Mouse (Mus musculus) embryonic facial prominence, embryonic 14.5 days (tissue): Measurements from ENCODE around the gene Fam208b. TPM values are rescaled to one million over a fixed set of nuclear protein-coding genes. Genes with fewer than 3 reads are reported as not detected.

ENCODE experiments used
- ATAC-seq: fragments of 200-750 bp; cut with Nextera tagmentation; 2 replicates; pipeline ENCODE4 v1.8.0; 2017; ENCODE audit warnings: low read depth, moderate number of reproducible peaks, moderate TSS enrichment
- DNase-seq: peaks from one replicate; pipeline ENCODE4 v3.0.0-alpha.2; 2015; ENCODE audit warnings: low spot score
- H3K27ac ChIP-seq: fragments of 300-500 bp; sonication (generic); replicated peaks from 2 replicates; pipeline ENCODE4 v1.5.1; 2014; ENCODE audit warnings: low read depth, mild to moderate bottlenecking, low read length, moderate library complexity
- H3K27me3 ChIP-seq: fragments of 300-500 bp; sonication (generic); replicated peaks from 2 replicates; pipeline ENCODE4 v1.6.1; 2014; ENCODE audit warnings: low read length; ENCODE audit not compliant: control insufficient read depth, insufficient read depth
- H3K36me3 ChIP-seq: fragments of 300-500 bp; sonication (generic); 2 replicates; pipeline ENCODE4 v1.6.1; 2014; ENCODE audit warnings: low read length, mixed read lengths; ENCODE audit not compliant: control insufficient read depth, insufficient read depth
- H3K4me1 ChIP-seq: fragments of 300-500 bp; sonication (generic); 2 replicates; pipeline ENCODE4 v1.6.1; 2014; ENCODE audit warnings: antibody characterized with exemption, low read length; ENCODE audit not compliant: control insufficient read depth, insufficient read depth
- H3K4me2 ChIP-seq: fragments of 300-500 bp; sonication (generic); 2 replicates; pipeline ENCODE4 v1.6.1; 2014; ENCODE audit warnings: low read depth, mild to moderate bottlenecking, low read length, moderate library complexity, mixed read lengths
- H3K4me3 ChIP-seq: fragments of 300-500 bp; sonication (generic); 2 replicates; pipeline ENCODE4 v1.5.1; 2014; ENCODE audit warnings: low read depth, mild to moderate bottlenecking, low read length
- H3K9ac ChIP-seq: fragments of 300-500 bp; sonication (generic); 2 replicates; pipeline ENCODE4 v1.6.1; 2014; ENCODE audit warnings: low read depth, mild to moderate bottlenecking, low read length, moderate library complexity, mixed read lengths
- H3K9me3 ChIP-seq: fragments of 300-500 bp; sonication (generic); 2 replicates; pipeline ENCODE4 v1.6.1; 2016; ENCODE audit warnings: low read length; ENCODE audit not compliant: control insufficient read depth
- WGBS: fragments of 180-500 bp; shearing (Covaris S2); extraction: QIAGEN DNeasy Blood & Tissue Kit; methylation state at CpG from one replicate; pipeline ENCODE4 v1.1.7; 2014; 5-methylcytosine and 5-hydroxymethylcytosine counted together
- polyA plus RNA-seq: library from polyadenylated mRNA; unstranded; fragments of >200 nt; fragmentation: Nextera tagmentation; extraction: Ambion mirVana; gene quantifications from 2 replicates; pipeline ENCODE4 v1.2.1, GENCODE M21; 2014

Fam208b gene
- polyA plus RNA-seq, 1 experiment from 2014 or later: 17.1 TPM

GRCm38 (mm10) chr13:3642049-3642448 lies 31.1 kb upstream of the Fam208b start:
- H3K4me2 ChIP-seq: no peak overlapping the region
- ATAC-seq: peak; percentile 87

GRCm38 (mm10) chr13:3636797-3637196 lies 25.9 kb upstream of the Fam208b start:
- H3K9me3 ChIP-seq: no peaks in the 10 kb centered on the region
- 67% methylated on average over 11 of the region's 11 CpGs for WGBS
- H3K27ac ChIP-seq: no peak overlapping the region
- H3K4me1 ChIP-seq: no peaks in the 10 kb centered on the region
- no peaks in the 10 kb centered on the region for H3K27me3 ChIP-seq
- H3K4me2 ChIP-seq: no peak overlapping the region
- ATAC-seq: no peak
- H3K9ac ChIP-seq: no peak overlapping the region
- peak; percentile 56 for DNase-seq
- H3K36me3 ChIP-seq: no peaks in the 10 kb centered on the region
- no peak overlapping the region for H3K4me3 ChIP-seq

More at GRCm38 (mm10) chr13:3642049-3642448, 31.1 kb upstream of the Fam208b start:
- Histone ChIP-seq H3K9me3 (no peaks in the 10 kb centered on the region), H3K27me3 (no peaks in the 10 kb centered on the region), H3K9ac (no peak overlapping the region), H3K4me1 (no peaks in the 10 kb centered on the region), H3K4me3 (no peak overlapping the region), H3K36me3 (0 out of 2 replicates have a peak, but pooled peaks cover 5% of the 10 kb centered on the region), H3K27ac (no peak overlapping the region)
- peak; percentile 47 for DNase-seq
- WGBS: 68% methylated on average over 9 of the region's 9 CpGs

GRCm38 (mm10) chr13:3635076-3635475 lies 24.2 kb upstream of the Fam208b start:
- H3K4me3 ChIP-seq: no peak overlapping the region
- no peaks in the 10 kb centered on the region for H3K4me1 ChIP-seq
- H3K9me3 ChIP-seq: 0 out of 2 replicates have a peak, but pooled peaks cover 7% of the 10 kb centered on the region
- H3K9ac ChIP-seq: no peak overlapping the region
- H3K4me2 ChIP-seq: no peak overlapping the region
- ATAC-seq (no peak), DNase-seq (no peak)
- WGBS: 85% methylated on average over 3 of the region's 3 CpGs
- no peaks in the 10 kb centered on the region for H3K36me3 ChIP-seq
- H3K27ac ChIP-seq: no peak overlapping the region
- no peaks in the 10 kb centered on the region for H3K27me3 ChIP-seq

- no peaks in the 10 kb centered on the region for H3K36me3 ChIP-seq
- ATAC-seq (peak; percentile 91), DNase-seq (peak; percentile 89)
- no peaks in the 10 kb centered on the region for H3K27me3 ChIP-seq
- H3K4me1 ChIP-seq: no peaks in the 10 kb centered on the region
- no peak within 1 kb of the TSS for H3K27ac ChIP-seq
- 0 out of 2 replicates have a peak, but pooled peaks cover 7% of the 10 kb centered on the region for H3K9me3 ChIP-seq
- peak within 1 kb of the TSS; percentile 78 for H3K4me2 ChIP-seq
- 1% methylated on average over 37 of the region's 47 CpGs for WGBS
- peak within 1 kb of the TSS; percentile 71 for H3K9ac ChIP-seq
- peak within 1 kb of the TSS; percentile 60 for H3K4me3 ChIP-seq
Observed at GRCm38 (mm10) chr13:3633895-3634811, 23.2 kb upstream of the Fam208b start, which contains the start of gene Asb13. Gene Asb13 (plus strand): TSS chr13:3634032.

GRCm38 (mm10) chr13:3633131-3633530 lies 22.2 kb upstream of the Fam208b start:
- H3K36me3 ChIP-seq: no peaks in the 10 kb centered on the region
- 0 out of 2 replicates have a peak, but pooled peaks cover 7% of the 10 kb centered on the region for H3K9me3 ChIP-seq
- no peaks in the 10 kb centered on the region for H3K4me1 ChIP-seq
- H3K4me2 ChIP-seq: peak overlapping the region; percentile 78; the same call in 1 of the 2 replicates
- no peak overlapping the region for H3K4me3 ChIP-seq
- ATAC-seq: no peak
- no peak overlapping the region for H3K9ac ChIP-seq
- no peaks in the 10 kb centered on the region for H3K27me3 ChIP-seq
- no peak overlapping the region for H3K27ac ChIP-seq
- no peak for DNase-seq
- WGBS: 36% methylated on average over 6 of the region's 6 CpGs

- WGBS: 77% methylated on average over 9 of the region's 9 CpGs
- Histone ChIP-seq H3K27ac (no peak overlapping the region), H3K27me3 (no peaks in the 10 kb centered on the region), H3K9ac (no peak overlapping the region), H3K9me3 (0 out of 2 replicates have a peak, but pooled peaks cover 7% of the 10 kb centered on the region), H3K4me1 (no peaks in the 10 kb centered on the region), H3K4me2 (no peak overlapping the region), H3K4me3 (no peak overlapping the region), H3K36me3 (no peaks in the 10 kb centered on the region)
- DNase-seq: no peak
- ATAC-seq: no peak
Observed at GRCm38 (mm10) chr13:3632551-3632950, 21.6 kb upstream of the Fam208b start.

GRCm38 (mm10) chr13:3628102-3628501 lies 17.2 kb upstream of the Fam208b start:
- Histone ChIP-seq H3K27me3 (no peaks in the 10 kb centered on the region), H3K36me3 (no peaks in the 10 kb centered on the region), H3K27ac (no peak overlapping the region), H3K9me3 (0 out of 2 replicates have a peak, but pooled peaks cover 7% of the 10 kb centered on the region), H3K4me1 (no peaks in the 10 kb centered on the region), H3K4me2 (no peak overlapping the region), H3K4me3 (no peak overlapping the region), H3K9ac (no peak overlapping the region)
- ATAC-seq: no peak
- WGBS: 18% methylated on average over 3 of the region's 3 CpGs
- no peak for DNase-seq

GRCm38 (mm10) chr13:3627139-3627538 lies 16.2 kb upstream of the Fam208b start:
- DNase-seq (no peak), ATAC-seq (no peak)
- Histone ChIP-seq H3K27ac (no peak overlapping the region), H3K27me3 (no peaks in the 10 kb centered on the region), H3K4me2 (no peak overlapping the region), H3K36me3 (no peaks in the 10 kb centered on the region), H3K4me1 (no peaks in the 10 kb centered on the region), H3K9ac (no peak overlapping the region), H3K9me3 (0 out of 2 replicates have a peak, but pooled peaks cover 7% of the 10 kb centered on the region), H3K4me3 (no peak overlapping the region)
- 56% methylated on average over 3 of the region's 3 CpGs for WGBS
